Mouse (Mus musculus) stomach, embryonic 14.5 days (tissue): ENCODE measurements around the gene Map4k1. TPM values are rescaled to one million over a fixed set of nuclear protein-coding genes. Genes with fewer than 3 reads are reported as not detected.
"Not testable (repeated sequence)": the region's sequence is repeated elsewhere in the genome, so short reads cannot be mapped to it uniquely, and the experiment has no call there.

Experiments
- ATAC-seq: fragments of 200-750 bp; cut with Nextera tagmentation; 2 replicates; pipeline ENCODE4 v1.8.0; 2017; ENCODE audit warnings: low read depth, moderate TSS enrichment; ENCODE audit not compliant: insufficient number of reproducible peaks, insufficient read depth, low FRiP score
- H3K27ac ChIP-seq: fragments of 300-500 bp; sonication (generic); 2 replicates; pipeline ENCODE4 v1.5.1; 2014; ENCODE audit warnings: mild to moderate bottlenecking, low read length, moderate library complexity, mixed read lengths
- H3K27me3 ChIP-seq: fragments of 300-500 bp; sonication (generic); 2 replicates; pipeline ENCODE4 v1.6.1; 2014; ENCODE audit warnings: low read length, control low read depth, mixed read lengths; ENCODE audit not compliant: control insufficient read depth, insufficient read depth
- H3K36me3 ChIP-seq: fragments of 300-500 bp; sonication (generic); 2 replicates; pipeline ENCODE4 v1.6.1; 2014; ENCODE audit warnings: mild to moderate bottlenecking, control low read depth, low read length, moderate library complexity, mixed read lengths; ENCODE audit not compliant: control insufficient read depth, insufficient read depth
- H3K4me1 ChIP-seq: fragments of 300-500 bp; sonication (generic); 2 replicates; pipeline ENCODE4 v1.6.1; 2014; ENCODE audit warnings: low read length, control low read depth, mixed read lengths; ENCODE audit not compliant: control insufficient read depth, insufficient read depth
- H3K4me2 ChIP-seq: fragments of 300-500 bp; sonication (generic); replicated peaks from 2 replicates; pipeline ENCODE4 v1.6.1; 2014; ENCODE audit warnings: low read depth, low read length, control low read depth
- H3K4me3 ChIP-seq: fragments of 300-500 bp; sonication (generic); 2 replicates; pipeline ENCODE4 v1.5.1; 2014; ENCODE audit warnings: low read depth, low read length, control low read depth
- H3K9ac ChIP-seq: fragments of 300-500 bp; sonication (generic); replicated peaks from 2 replicates; pipeline ENCODE4 v1.6.1; 2014; ENCODE audit warnings: low read depth, mild to moderate bottlenecking, control low read depth, low read length, moderate library complexity, mixed read lengths
- H3K9me3 ChIP-seq: fragments of 300-500 bp; sonication (generic); 2 replicates; pipeline ENCODE4 v1.6.1; 2016; ENCODE audit warnings: low read depth, low read length, control low read depth; ENCODE audit not compliant: control insufficient read depth
- WGBS: fragments of 180-500 bp; shearing (Covaris S2); extraction: QIAGEN DNeasy Blood & Tissue Kit; methylation state at CpG from one replicate; pipeline ENCODE4 v1.1.7; 2014; 5-methylcytosine and 5-hydroxymethylcytosine counted together
- polyA plus RNA-seq: library from polyadenylated mRNA; unstranded; fragments of >200 nt; fragmentation: Nextera tagmentation; extraction: Ambion mirVana; gene quantifications from 2 replicates; pipeline ENCODE4 v1.2.1, GENCODE M21; 2014

The Map4k1 gene
- polyA plus RNA-seq, 1 experiment from 2014 or later: 11.3 TPM

GRCm38 (mm10) chr7:28966751-28967505, 14.9 kb upstream of the Map4k1 start:
- no peaks in the 10 kb centered on the region for H3K27me3 ChIP-seq
- H3K27ac ChIP-seq: no peak overlapping the region
- H3K4me2 ChIP-seq: no peak overlapping the region
- H3K36me3 ChIP-seq: peaks cover 7% of the 10 kb centered on the region; the same call in 1 of the 2 replicates
- H3K4me3 ChIP-seq: no peak overlapping the region
- no peak overlapping the region for H3K9ac ChIP-seq
- no peaks in the 10 kb centered on the region for H3K9me3 ChIP-seq
- 0 out of 2 replicates have a peak, but pooled peaks cover 3% of the 10 kb centered on the region for H3K4me1 ChIP-seq
- 68% methylated on average over 4 of the region's 4 CpGs for WGBS
- ATAC-seq: no peak

- H3K27ac ChIP-seq, H3K9me3 ChIP-seq, H3K27me3 ChIP-seq, H3K36me3 ChIP-seq, ATAC-seq, H3K4me2 ChIP-seq, H3K4me3 ChIP-seq, H3K4me1 ChIP-seq, H3K9ac ChIP-seq: not testable (repeated sequence)
- 93% methylated on average over 8 of the region's 8 CpGs for WGBS
These were observed 13.7 kb upstream of the Map4k1 start for GRCm38 (mm10) chr7:28968120-28968519.

GRCm38 (mm10) chr7:28969271-28969670, 12.6 kb upstream of the Map4k1 start:
- no peak overlapping the region for H3K4me2 ChIP-seq
- no peaks in the 10 kb centered on the region for H3K27me3 ChIP-seq
- no peak for ATAC-seq
- no peaks in the 10 kb centered on the region for H3K9me3 ChIP-seq
- H3K36me3 ChIP-seq: peaks cover 19% of the 10 kb centered on the region
- WGBS: 96% methylated on average over 1 of the region's 1 CpGs
- no peak overlapping the region for H3K4me3 ChIP-seq
- H3K27ac ChIP-seq: 0 out of 2 replicates have a peak overlapping the region, but pooled peaks have one; percentile 39
- no peak overlapping the region for H3K9ac ChIP-seq
- H3K4me1 ChIP-seq: 0 out of 2 replicates have a peak, but pooled peaks cover 3% of the 10 kb centered on the region

GRCm38 (mm10) chr7:28969672-28970394, 12.0 kb upstream of the Map4k1 start:
- H3K9ac ChIP-seq: no peak overlapping the region
- H3K4me3 ChIP-seq: no peak overlapping the region
- H3K4me1 ChIP-seq: 0 out of 2 replicates have a peak, but pooled peaks cover 3% of the 10 kb centered on the region
- H3K9me3 ChIP-seq: no peaks in the 10 kb centered on the region
- ATAC-seq: peak; percentile 43; the same call in 1 of the 2 replicates
- WGBS: 46% methylated on average over 12 of the region's 12 CpGs
- H3K4me2 ChIP-seq: no peak overlapping the region
- H3K27me3 ChIP-seq: no peaks in the 10 kb centered on the region
- peaks cover 25% of the 10 kb centered on the region for H3K36me3 ChIP-seq
- H3K27ac ChIP-seq: peak overlapping the region; percentile 55; the same call in 1 of the 2 replicates

DNA sequence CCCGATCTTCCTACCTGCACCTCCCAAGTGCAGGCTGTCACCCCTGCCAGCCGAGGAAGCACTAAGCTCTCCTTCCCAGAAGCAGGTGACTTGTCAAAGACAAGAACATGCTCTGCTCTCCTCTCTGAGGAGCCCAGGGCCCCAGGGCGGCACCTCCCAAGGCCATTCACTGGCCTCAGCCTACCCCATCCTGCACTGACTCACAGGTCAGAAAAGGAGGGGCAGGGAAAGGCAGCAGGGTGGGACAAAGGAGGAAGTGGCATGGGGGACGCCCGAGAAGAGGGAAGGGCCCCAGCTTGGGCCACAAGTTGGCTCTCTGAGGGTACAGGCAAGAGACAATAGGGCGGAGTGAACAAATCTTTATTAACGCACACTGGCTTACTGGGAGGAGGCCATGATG, 10.8 kb upstream of the Map4k1 start:
- Histone ChIP-seq H3K27ac (peak overlapping the region; percentile 48), H3K36me3 (peaks cover 29% of the 10 kb centered on the region), H3K4me3 (no peak overlapping the region), H3K9me3 (no peaks in the 10 kb centered on the region), H3K27me3 (no peaks in the 10 kb centered on the region), H3K4me2 (no peak overlapping the region), H3K4me1 (0 out of 2 replicates have a peak, but pooled peaks cover 3% of the 10 kb centered on the region), H3K9ac (no peak overlapping the region)
- no peak for ATAC-seq
- whole genome bisulfite sequencing: 74% methylated on average over 7 of the region's 7 CpGs

DNA sequence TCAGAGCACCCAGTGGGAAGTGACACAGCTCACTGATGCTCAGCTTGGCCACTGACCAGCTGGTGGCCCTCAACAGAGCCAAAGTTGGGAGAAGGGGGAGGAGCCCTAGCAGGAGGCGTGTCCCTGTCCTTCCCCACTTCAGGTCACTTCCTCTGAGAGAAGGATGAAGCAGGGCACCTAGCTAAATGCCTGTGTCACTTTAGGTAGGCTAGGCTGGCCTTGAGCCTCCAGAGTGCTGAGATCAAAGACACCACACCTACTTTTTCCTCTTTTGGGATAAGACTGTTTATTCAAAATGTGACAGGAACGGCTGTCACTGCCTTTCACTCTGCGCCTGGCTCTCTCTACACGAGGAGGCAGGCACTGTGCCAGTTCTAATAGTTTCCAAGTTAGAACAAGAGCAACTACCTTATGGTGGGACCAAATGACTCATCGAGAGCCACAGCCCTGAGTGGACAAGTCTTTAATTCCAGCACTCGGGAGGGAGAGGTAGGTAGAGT, 10.0 kb upstream of the Map4k1 start:
- 59% methylated on average over 6 of the region's 6 CpGs for WGBS
- Histone ChIP-seq H3K4me1 (no peaks in the 10 kb centered on the region), H3K27ac (peak overlapping the region; percentile 48; the same call in 1 of the 2 replicates), H3K4me2 (no peak overlapping the region), H3K36me3 (peaks cover 37% of the 10 kb centered on the region), H3K9me3 (no peaks in the 10 kb centered on the region), H3K4me3 (no peak overlapping the region), H3K27me3 (no peaks in the 10 kb centered on the region), H3K9ac (no peak overlapping the region)
- 0 out of 2 replicates have a peak, but pooled peaks have one; percentile 33 for ATAC-seq

GRCm38 (mm10) chr7:28972542-28972985, 9.3 kb upstream of the Map4k1 start:
- Histone ChIP-seq H3K4me1 (no peaks in the 10 kb centered on the region), H3K4me3 (no peak overlapping the region), H3K9ac (no peak overlapping the region), H3K4me2 (no peak overlapping the region), H3K27me3 (no peaks in the 10 kb centered on the region), H3K36me3 (peaks cover 44% of the 10 kb centered on the region), H3K9me3 (no peaks in the 10 kb centered on the region), H3K27ac (no peak overlapping the region)
- 69% methylated on average over 8 of the region's 8 CpGs for WGBS
- ATAC-seq: no peak

- Histone ChIP-seq H3K4me3 (no peak overlapping the region), H3K4me1 (no peaks in the 10 kb centered on the region), H3K9ac (no peak overlapping the region), H3K27me3 (no peaks in the 10 kb centered on the region), H3K27ac (no peak overlapping the region), H3K36me3 (peaks cover 49% of the 10 kb centered on the region), H3K4me2 (no peak overlapping the region), H3K9me3 (no peaks in the 10 kb centered on the region)
- ATAC-seq: no peak
- 85% methylated on average over 8 of the region's 8 CpGs for WGBS
These were observed 8.8 kb upstream of the Map4k1 start for GRCm38 (mm10) chr7:28973025-28973424.
